Mouse (Mus musculus) left cerebral cortex, adult 2 months (tissue): ENCODE measurements around the gene Cachd1. TPM values are rescaled to one million over a fixed set of nuclear protein-coding genes. Genes with fewer than 3 reads are reported as not detected.

Experiments
- DNase-seq, 2 experiments: peaks; one replicate each; pipeline ENCODE4 v3.0.0; 2021 to 2022; ENCODE audit warnings: low spot score in 2 of 2, mixed read lengths in 1 of 2; ENCODE audit errors: extremely low spot score in 1 of 2
- H3K27ac ChIP-seq: fragments of 200-600 bp; 2 replicates; pipeline ENCODE4 v1.8.1; 2022
- H3K4me3 ChIP-seq: fragments of 200-600 bp; 2 replicates; pipeline ENCODE4 v1.8.1; 2022
- CTCF ChIP-seq: fragments of 200-600 bp; IDR thresholded peaks from 2 replicates; pipeline ENCODE4 v1.8.1; 2022; ENCODE audit warnings: antibody characterized with exemption, mild to moderate bottlenecking, moderate library complexity
- intact Hi-C: fragments of 180-260 bp; cut with DNase I; formaldehyde crosslinking; loops from one replicate; pipeline ENCODE4 v1.15.1; 2025
- total RNA-seq, 2 experiments: library from RNA; stranded (reverse); gene quantifications; 2 replicates each; pipeline ENCODE4 v1.2.3; 2021

Cachd1 gene
- total RNA-seq, 2 experiments from 2014 or later, result 9.2 to 15.9 TPM

DNA sequence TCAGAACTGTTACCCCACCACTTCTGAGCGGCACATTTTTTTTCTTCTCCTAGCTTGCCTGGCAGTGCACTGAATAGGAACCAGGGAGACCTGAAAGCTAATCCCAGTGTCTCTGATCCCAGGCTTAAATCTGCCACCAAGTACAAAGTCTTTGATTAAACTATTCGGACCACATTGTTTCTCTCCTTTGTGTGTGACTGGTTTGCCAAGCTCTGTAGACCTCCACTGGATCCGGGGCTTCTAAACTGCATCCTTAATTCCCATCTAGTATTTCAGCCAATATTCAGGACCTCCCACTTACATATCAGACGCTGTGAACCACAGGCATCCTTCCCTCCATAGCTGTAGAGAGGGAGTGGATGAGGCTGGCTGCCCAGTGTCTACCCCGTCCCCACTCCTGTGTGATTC is 231.9 kb downstream of the Cachd1 start:
- DNase-seq, result no peak
- Histone ChIP-seq H3K4me3 (no peak overlapping the region), H3K27ac (no peak overlapping the region)
- TF ChIP-seq CTCF, result no peak
- intact Hi-C loops, result no loop called here

DNA sequence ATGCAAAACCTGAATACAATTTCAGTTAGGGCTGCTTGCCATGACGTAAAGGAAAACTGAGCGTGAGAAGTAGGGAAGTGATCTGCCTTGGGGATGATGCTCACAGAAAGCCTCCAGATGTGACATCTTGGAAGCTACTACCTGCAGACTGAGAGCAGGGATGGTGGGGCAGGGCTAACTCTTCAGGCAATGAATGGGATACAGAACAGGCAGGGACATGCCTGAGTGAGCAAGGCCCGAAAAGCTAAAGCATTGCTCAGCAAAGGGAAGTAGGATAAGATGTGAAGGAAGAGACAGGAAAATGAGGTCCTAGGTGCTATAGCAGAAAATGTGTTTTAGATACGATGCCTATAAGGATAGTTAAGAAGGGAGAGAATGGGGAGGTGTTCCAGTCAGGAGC is 232.6 kb downstream of the Cachd1 start:
- intact Hi-C loops, result no loop called here
- no peak for TF ChIP-seq CTCF
- Histone ChIP-seq H3K27ac (no peak overlapping the region), H3K4me3 (no peak overlapping the region)
- DNase-seq, result no peak

DNA sequence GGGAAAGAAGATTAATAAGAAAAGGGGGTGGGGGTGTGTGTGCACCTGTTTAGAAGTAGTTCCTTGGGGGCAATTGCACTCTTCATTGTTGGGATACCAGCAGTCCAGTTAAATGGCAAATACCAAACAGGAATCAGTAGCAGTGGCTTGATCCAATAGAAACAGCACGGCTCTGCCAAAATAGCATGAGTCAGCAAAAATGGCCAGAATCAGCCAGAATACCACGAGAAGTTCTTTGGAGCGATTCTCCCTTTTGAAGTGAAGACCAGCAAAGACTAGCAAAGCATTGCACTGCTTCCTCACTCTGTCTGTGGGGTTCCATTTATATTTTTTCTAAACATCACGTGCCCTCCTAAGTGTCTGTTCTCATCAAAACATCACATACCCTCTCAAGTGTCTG is 241.3 kb downstream of the Cachd1 start:
- DNase-seq, result no peak
- intact Hi-C loops, result no loop called here
- no peak for TF ChIP-seq CTCF
- no peak overlapping the region for H3K4me3 ChIP-seq
- no peak overlapping the region for H3K27ac ChIP-seq

GRCm38 (mm10) chr4:101020596-101020995 is 244.1 kb downstream of the Cachd1 start, which contains the start of gene Gm10577:
TSS of gene Gm10577 (minus strand) at chr4:101020696.
- no peak for TF ChIP-seq CTCF
- Histone ChIP-seq H3K4me3 (no peak within 1 kb of the TSS), H3K27ac (no peak within 1 kb of the TSS)
- intact Hi-C loops, result no loop called here
- no peak for DNase-seq

- Histone ChIP-seq H3K27ac (no peak overlapping the region), H3K4me3 (no peak overlapping the region)
- peak; percentile 20 to 32 for DNase-seq
- intact Hi-C loops, result no loop called here
- TF ChIP-seq CTCF, result no peak
These were observed 250.1 kb downstream of the Cachd1 start for GRCm38 (mm10) chr4:101026566-101026965.

DNA sequence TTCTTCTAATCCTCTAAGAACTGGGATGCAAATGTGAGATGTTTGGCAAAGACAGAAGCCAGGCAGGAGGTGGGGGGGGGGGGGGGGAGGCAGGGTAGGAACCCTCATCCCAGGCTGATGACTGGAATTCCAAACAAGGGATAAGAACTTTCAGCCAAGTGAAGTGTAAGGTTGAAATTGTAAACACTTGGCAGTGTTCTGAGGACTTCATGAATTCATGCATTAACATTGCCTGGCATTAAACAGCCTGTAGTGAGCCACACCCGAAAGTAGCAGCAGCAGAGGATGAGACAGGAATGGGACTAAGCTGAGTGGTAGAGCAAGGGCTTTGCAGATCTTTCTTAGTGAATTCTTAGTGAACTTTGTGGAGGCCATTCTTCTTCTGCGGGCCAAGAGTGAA is 250.5 kb downstream of the Cachd1 start:
- DNase-seq, result no peak
- no peak overlapping the region for H3K27ac ChIP-seq
- intact Hi-C loops, result no loop called here
- TF ChIP-seq CTCF, result no peak
- H3K4me3 ChIP-seq, result no peak overlapping the region

DNA sequence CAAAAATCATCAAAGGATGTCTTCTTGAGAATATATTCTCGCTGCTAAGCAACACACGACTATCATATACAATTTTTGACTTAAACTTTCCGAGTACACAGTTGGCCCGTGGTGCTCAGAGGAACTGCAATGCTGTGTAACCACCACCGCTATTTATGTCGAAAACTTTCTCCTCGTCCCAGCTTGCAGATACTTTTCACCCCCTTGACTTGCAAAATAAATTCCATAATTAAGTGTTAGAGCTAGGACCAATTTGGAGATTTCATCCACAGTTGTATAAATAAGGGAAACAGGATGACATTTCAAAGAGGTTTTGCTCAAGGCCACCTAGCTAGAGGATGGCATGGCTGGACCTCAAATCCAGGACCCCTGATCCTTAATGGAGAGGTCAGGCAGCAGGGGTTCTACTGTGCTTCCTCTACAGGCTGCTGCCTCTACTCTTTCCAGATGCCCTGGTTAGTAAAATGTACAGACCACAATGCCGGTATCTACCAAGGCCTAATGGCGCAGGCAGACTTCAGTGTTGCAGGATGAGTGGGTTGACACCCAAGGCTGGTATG is 251.5 kb downstream of the Cachd1 start:
- no peak for TF ChIP-seq CTCF
- intact Hi-C loops, result no loop called here
- no peak overlapping the region for H3K4me3 ChIP-seq
- no peak overlapping the region for H3K27ac ChIP-seq
- no peak for DNase-seq

GRCm38 (mm10) chr4:101033047-101033446 is 256.6 kb downstream of the Cachd1 start:
- H3K27ac ChIP-seq, result no peak overlapping the region
- DNase-seq, result no peak
- H3K4me3 ChIP-seq, result no peak overlapping the region
- TF ChIP-seq CTCF, result no peak
- intact Hi-C loops, result no loop called here

GRCm38 (mm10) chr4:101035131-101035530 is 258.7 kb downstream of the Cachd1 start:
- intact Hi-C loops, result no loop called here
- no peak for TF ChIP-seq CTCF
- H3K27ac ChIP-seq, result no peak overlapping the region
- DNase-seq, result no peak
- no peak overlapping the region for H3K4me3 ChIP-seq

- peak; percentile 31 to 45 for DNase-seq
- no peak overlapping the region for H3K4me3 ChIP-seq
- intact Hi-C loops, result no loop called here
- peak overlapping the region; percentile 53; the same call in 1 of the 2 replicates for H3K27ac ChIP-seq
- no peak for TF ChIP-seq CTCF
These were observed 260.7 kb downstream of the Cachd1 start for GRCm38 (mm10) chr4:101037156-101037555.

DNA sequence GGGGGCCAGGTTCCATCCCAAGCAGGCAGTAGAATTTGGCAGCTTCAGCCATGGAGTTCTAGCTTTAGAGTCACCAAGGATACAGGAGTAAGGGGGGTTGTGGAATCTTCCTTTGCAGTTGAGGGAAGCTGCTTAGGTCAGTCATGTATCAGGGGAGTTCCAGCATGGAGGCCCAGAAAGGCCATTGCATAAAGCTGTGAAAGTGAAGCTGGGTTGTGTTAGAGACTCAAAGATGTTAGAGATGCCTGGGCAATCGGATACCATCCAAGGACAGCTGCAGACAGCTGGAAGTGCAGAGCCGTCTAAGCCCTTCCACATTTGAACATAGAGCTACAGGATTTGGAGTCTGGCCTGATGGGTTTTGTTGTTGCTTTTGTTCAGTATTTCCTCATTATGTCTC is 267.2 kb downstream of the Cachd1 start:
- DNase-seq, result no peak
- H3K27ac ChIP-seq, result no peak overlapping the region
- intact Hi-C loops, result no loop called here
- TF ChIP-seq CTCF, result no peak
- H3K4me3 ChIP-seq, result no peak overlapping the region

GRCm38 (mm10) chr4:101044149-101044548 is 267.7 kb downstream of the Cachd1 start:
- no peak for TF ChIP-seq CTCF
- intact Hi-C loops, result no loop called here
- Histone ChIP-seq H3K27ac (no peak overlapping the region), H3K4me3 (no peak overlapping the region)
- no peak for DNase-seq

GRCm38 (mm10) chr4:101046576-101046975 is 270.1 kb downstream of the Cachd1 start:
- intact Hi-C loops, result no loop called here
- no peak for DNase-seq
- no peak overlapping the region for H3K27ac ChIP-seq
- no peak overlapping the region for H3K4me3 ChIP-seq
- no peak for TF ChIP-seq CTCF
